Mouse (Mus musculus) left cerebral cortex, postnatal 4 days (tissue): ENCODE data around the gene Mdga2. TPM values are rescaled to one million over a fixed set of nuclear protein-coding genes. Genes with fewer than 3 reads are reported as not detected.

Experiments
- DNase-seq: peaks from one replicate; pipeline ENCODE4 v3.0.0-alpha.2; 2022
- intact Hi-C: fragments of 180-260 bp; cut with DNase I; formaldehyde crosslinking; loops from one replicate; pipeline ENCODE4 v1.15.1; 2025
- total RNA-seq, 2 experiments: library from RNA; stranded (reverse); gene quantifications; 2 replicates each; pipeline ENCODE4 v1.2.3; 2021

Gene Mdga2
- total RNA-seq, 2 experiments from 2014 or later, result 65.6 to 70.2 TPM

- no peak for DNase-seq
- intact Hi-C loops, result no loop called here
These were observed 163.0 kb downstream of the Mdga2 start for GRCm38 (mm10) chr12:67059136-67060014.

GRCm38 (mm10) chr12:67056621-67057020, 165.7 kb downstream of the Mdga2 start:
- intact Hi-C loops, result no loop called here
- DNase-seq, result no peak

GRCm38 (mm10) chr12:67045099-67045750, 177.1 kb downstream of the Mdga2 start:
- peak; percentile 43 for DNase-seq
- intact Hi-C loops, result no loop called here

- DNase-seq, result no peak
- intact Hi-C loops, result no loop called here
These were observed 180.5 kb downstream of the Mdga2 start for GRCm38 (mm10) chr12:67041865-67042264.

- DNase-seq, result no peak
- intact Hi-C loops, result no loop called here
These were observed 186.7 kb downstream of the Mdga2 start for GRCm38 (mm10) chr12:67035509-67036261.

- intact Hi-C loops, result no loop called here
- DNase-seq, result no peak
These were observed 205.2 kb downstream of the Mdga2 start for GRCm38 (mm10) chr12:67017192-67017591.

- intact Hi-C loops, result no loop called here
- DNase-seq, result peak; percentile 21
These were observed 211.0 kb downstream of the Mdga2 start for GRCm38 (mm10) chr12:67011368-67011767.

GRCm38 (mm10) chr12:67010318-67010717, 212.0 kb downstream of the Mdga2 start:
- no peak for DNase-seq
- intact Hi-C loops, result no loop called here

- no peak for DNase-seq
- intact Hi-C loops, result no loop called here
These were observed 213.2 kb downstream of the Mdga2 start for GRCm38 (mm10) chr12:67009191-67009590.

- intact Hi-C loops, result no loop called here
These were observed 268.2 kb downstream of the Mdga2 start for GRCm38 (mm10) chr12:66954129-66954528.

GRCm38 (mm10) chr12:66915741-66916140, 306.6 kb downstream of the Mdga2 start:
- no peak for DNase-seq
- intact Hi-C loops, result no loop called here

More at GRCm38 (mm10) chr12:66954129-66954528, 268.2 kb downstream of the Mdga2 start:
- DNase-seq, result no peak

GRCm38 (mm10) chr12:66899366-66899765, 323.0 kb downstream of the Mdga2 start:
- intact Hi-C loops, result no loop called here
- DNase-seq, result peak; percentile 13

- intact Hi-C loops, result no loop called here
These were observed 325.6 kb downstream of the Mdga2 start for GRCm38 (mm10) chr12:66896790-66897189.

GRCm38 (mm10) chr12:66890296-66890695, 332.1 kb downstream of the Mdga2 start:
- intact Hi-C loops, result no loop called here
- no peak for DNase-seq

More at GRCm38 (mm10) chr12:66896790-66897189, 325.6 kb downstream of the Mdga2 start:
- DNase-seq, result no peak

- intact Hi-C loops, result no loop called here
- DNase-seq, result no peak
These were observed 333.1 kb downstream of the Mdga2 start for GRCm38 (mm10) chr12:66889276-66889675.

- intact Hi-C loops, result no loop called here
- no peak for DNase-seq
These were observed 333.7 kb downstream of the Mdga2 start for GRCm38 (mm10) chr12:66888636-66889035.

- intact Hi-C loops, result no loop called here
- DNase-seq, result peak; percentile 85
These were observed 356.1 kb downstream of the Mdga2 start for GRCm38 (mm10) chr12:66866199-66866598.

GRCm38 (mm10) chr12:66853167-66853566, 369.2 kb downstream of the Mdga2 start:
- intact Hi-C loops, result no loop called here
- no peak for DNase-seq

GRCm38 (mm10) chr12:66840336-66840735, 382.0 kb downstream of the Mdga2 start:
- no peak for DNase-seq
- intact Hi-C loops, result no loop called here

- DNase-seq, result no peak
- intact Hi-C loops, result no loop called here
These were observed 466.7 kb downstream of the Mdga2 start for GRCm38 (mm10) chr12:66755653-66756052.

GRCm38 (mm10) chr12:66734536-66734935, 487.8 kb downstream of the Mdga2 start:
- no peak for DNase-seq
- intact Hi-C loops, result no loop called here
